Mouse (Mus musculus) heart, embryonic 14.5 days (tissue): ENCODE measurements at regions not wholly inside any gene's neighbourhood (a gene's known extent, or its start where the extent isn't known, plus 50 kb on each side); places are given as distances from the start of the nearest gene placed in this dataset.

Experiments
- ATAC-seq: fragments of 200-750 bp; cut with Nextera tagmentation; 2 replicates; pipeline ENCODE4 v1.8.0; 2017; ENCODE audit warnings: low read depth, moderate TSS enrichment; ENCODE audit not compliant: insufficient number of reproducible peaks, insufficient read depth, low FRiP score
- H3K27ac ChIP-seq, 2 experiments: fragments of 200-500 bp in 1 of 2; fragments of 300-500 bp in 1 of 2; sonication (generic) in 1 of 2; replicated peaks in 1 of 2; 2 replicates each; pipeline ENCODE4 v1.5.1; 2012 to 2014; ENCODE audit warnings: low read depth in 2 of 2, low read length in 2 of 2, control low read depth in 1 of 2, mild to moderate bottlenecking in 1 of 2, mixed read lengths in 1 of 2; ENCODE audit not compliant: control insufficient read depth in 1 of 2, insufficient read depth in 1 of 2
- H3K27me3 ChIP-seq: fragments of 300-500 bp; sonication (generic); 2 replicates; pipeline ENCODE4 v1.6.1; 2014; ENCODE audit warnings: mild to moderate bottlenecking, low read length, control low read depth; ENCODE audit not compliant: control insufficient read depth, insufficient read depth
- H3K36me3 ChIP-seq: fragments of 300-500 bp; sonication (generic); 2 replicates; pipeline ENCODE4 v1.6.1; 2014; ENCODE audit warnings: mild to moderate bottlenecking, control low read depth, low read length, mixed read lengths; ENCODE audit not compliant: control insufficient read depth, insufficient read depth
- H3K4me1 ChIP-seq, 2 experiments: fragments of 200-500 bp in 1 of 2; fragments of 300-500 bp in 1 of 2; sonication (generic) in 1 of 2; 2 replicates each; pipeline ENCODE4 v1.6.1; 2012 to 2014; ENCODE audit warnings: low read length in 2 of 2, control low read depth in 1 of 2, mixed read lengths in 1 of 2; ENCODE audit not compliant: control insufficient read depth in 2 of 2, insufficient read depth in 2 of 2
- H3K4me2 ChIP-seq: fragments of 300-500 bp; sonication (generic); 2 replicates; pipeline ENCODE4 v1.6.1; 2014; ENCODE audit warnings: mild to moderate bottlenecking, low read length
- H3K4me3 ChIP-seq, 2 experiments: fragments of 200-500 bp in 1 of 2; fragments of 300-500 bp in 1 of 2; sonication (generic) in 1 of 2; 2 replicates each; pipeline ENCODE4 v1.5.1; 2012 to 2014; ENCODE audit warnings: low read length in 2 of 2, mild to moderate bottlenecking in 2 of 2, control low read depth in 1 of 2, low read depth in 1 of 2, moderate library complexity in 1 of 2; ENCODE audit not compliant: control insufficient read depth in 1 of 2, insufficient read depth in 1 of 2
- H3K9ac ChIP-seq: fragments of 300-500 bp; sonication (generic); 2 replicates; pipeline ENCODE4 v1.6.1; 2014; ENCODE audit warnings: mild to moderate bottlenecking, low read length
- H3K9me3 ChIP-seq: fragments of 300-500 bp; sonication (generic); 2 replicates; pipeline ENCODE4 v1.6.1; 2016; ENCODE audit warnings: low read length, control low read depth; ENCODE audit not compliant: control insufficient read depth
- WGBS: fragments of 180-500 bp; shearing (Covaris S2); extraction: QIAGEN DNeasy Blood & Tissue Kit; methylation state at CpG from one replicate; pipeline ENCODE4 v1.1.7; 2014; 5-methylcytosine and 5-hydroxymethylcytosine counted together

DNA sequence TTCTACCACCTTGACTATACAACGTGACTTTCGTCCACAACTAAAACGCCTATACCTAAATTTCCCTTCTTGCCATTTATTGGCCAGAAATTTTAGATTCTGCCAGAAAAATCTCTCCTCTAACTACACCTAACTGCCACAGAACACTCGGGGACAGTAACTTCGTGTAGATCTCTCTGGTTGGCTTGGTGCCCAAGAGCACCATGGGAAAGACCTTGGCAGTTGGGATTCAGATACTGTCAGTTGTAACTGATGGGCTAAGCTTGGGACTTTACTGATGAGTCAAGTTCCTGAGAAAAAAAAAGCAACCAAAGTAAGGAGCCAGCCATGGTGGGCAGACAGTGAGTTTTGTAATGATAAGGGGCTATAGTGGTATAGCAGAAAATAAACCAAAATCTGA lies 176.2 kb downstream of the Sox2 start:
- Histone ChIP-seq H3K27me3 (no peaks in the 10 kb centered on the region), H3K9ac (no peak overlapping the region), H3K4me3 (no peak overlapping the region), H3K4me1 (peaks cover 6 to 16% of the 10 kb centered on the region in 2 experiments), H3K27ac (peak overlapping the region in 1 of 2 experiments; percentile 25; a peak in 2 of 4 replicates), H3K36me3 (no peaks in the 10 kb centered on the region), H3K9me3 (no peaks in the 10 kb centered on the region), H3K4me2 (no peak overlapping the region)
- 76% methylated on average over 5 of the region's 5 CpGs for WGBS
- no peak for ATAC-seq

DNA sequence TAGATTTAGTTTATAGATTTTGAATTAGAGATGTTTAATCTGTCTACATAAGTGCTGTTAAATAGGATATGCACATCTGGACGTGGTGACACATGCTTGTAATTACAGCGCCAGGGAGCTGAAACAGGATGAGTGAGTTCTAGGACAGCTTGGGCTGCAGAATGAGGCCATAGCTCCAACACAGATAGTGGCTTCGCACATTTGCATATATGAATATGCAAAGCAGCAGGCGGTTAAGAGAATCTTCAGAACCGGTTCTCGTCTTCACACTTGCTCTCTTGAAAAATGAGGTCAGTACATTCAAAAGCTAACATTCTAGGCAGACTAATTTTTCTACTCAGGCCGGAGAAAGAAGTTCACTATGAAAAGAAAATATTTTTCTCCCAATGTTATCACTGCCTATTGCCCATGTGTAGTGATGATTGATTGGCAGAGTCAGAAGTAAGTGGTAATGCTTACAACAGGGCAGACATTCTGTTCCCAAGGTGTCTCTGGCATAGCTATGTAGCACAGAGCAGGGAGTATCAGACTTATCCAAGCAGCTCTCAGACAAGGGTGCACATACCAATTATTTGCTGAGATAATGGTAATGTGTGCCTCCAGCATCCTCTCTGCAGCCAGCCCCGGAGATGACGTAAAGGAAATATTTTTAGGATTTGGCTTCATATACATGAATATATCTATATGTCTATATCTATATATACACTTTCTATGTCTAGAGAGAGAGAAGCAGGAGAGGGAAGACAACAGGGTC lies 178.4 kb downstream of the Sox2 start:
- Histone ChIP-seq H3K4me2 (no peak overlapping the region), H3K27me3 (no peaks in the 10 kb centered on the region), H3K4me1 (peaks cover 6 to 16% of the 10 kb centered on the region in 2 experiments), H3K27ac (no peak overlapping the region), H3K36me3 (no peaks in the 10 kb centered on the region), H3K9me3 (no peaks in the 10 kb centered on the region), H3K9ac (no peak overlapping the region), H3K4me3 (no peak overlapping the region)
- WGBS, result 56% methylated on average over 9 of the region's 9 CpGs
- ATAC-seq, result no peak

DNA sequence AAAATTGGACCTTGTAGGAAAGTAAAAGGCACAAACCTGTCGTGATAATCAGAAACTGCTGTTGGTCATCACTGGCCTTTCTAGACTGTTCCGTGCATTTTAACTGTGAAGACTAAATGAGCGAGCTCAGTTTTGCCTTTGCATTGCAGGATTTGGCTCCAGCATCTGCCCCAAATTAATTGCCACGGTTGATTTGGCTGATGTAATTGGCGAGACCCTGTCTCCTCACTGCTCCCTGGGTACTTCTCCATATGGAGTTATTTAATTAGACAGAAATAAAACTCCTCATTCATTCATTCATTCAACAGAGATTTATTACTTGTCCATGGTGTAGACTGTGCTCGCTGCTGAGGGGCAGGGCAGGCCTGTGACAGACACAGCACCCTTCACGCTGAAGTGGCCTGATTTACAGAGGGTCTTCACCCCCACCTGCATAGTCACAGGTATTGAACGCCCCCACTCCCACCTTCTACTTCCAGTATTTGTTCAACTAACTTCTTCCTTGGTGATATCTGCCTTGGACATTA lies 186.6 kb downstream of the Sox2 start:
- peaks cover 6 to 7% of the 10 kb centered on the region in 2 experiments; a peak in 3 of 4 replicates for H3K4me1 ChIP-seq
- H3K4me3 ChIP-seq, result no peak overlapping the region
- H3K9ac ChIP-seq, result no peak overlapping the region
- no peak for ATAC-seq
- H3K27ac ChIP-seq, result no peak overlapping the region
- WGBS, result 90% methylated on average over 8 of the region's 8 CpGs
- H3K4me2 ChIP-seq, result no peak overlapping the region
- H3K27me3 ChIP-seq, result no peaks in the 10 kb centered on the region
- H3K9me3 ChIP-seq, result no peaks in the 10 kb centered on the region
- no peaks in the 10 kb centered on the region for H3K36me3 ChIP-seq

DNA sequence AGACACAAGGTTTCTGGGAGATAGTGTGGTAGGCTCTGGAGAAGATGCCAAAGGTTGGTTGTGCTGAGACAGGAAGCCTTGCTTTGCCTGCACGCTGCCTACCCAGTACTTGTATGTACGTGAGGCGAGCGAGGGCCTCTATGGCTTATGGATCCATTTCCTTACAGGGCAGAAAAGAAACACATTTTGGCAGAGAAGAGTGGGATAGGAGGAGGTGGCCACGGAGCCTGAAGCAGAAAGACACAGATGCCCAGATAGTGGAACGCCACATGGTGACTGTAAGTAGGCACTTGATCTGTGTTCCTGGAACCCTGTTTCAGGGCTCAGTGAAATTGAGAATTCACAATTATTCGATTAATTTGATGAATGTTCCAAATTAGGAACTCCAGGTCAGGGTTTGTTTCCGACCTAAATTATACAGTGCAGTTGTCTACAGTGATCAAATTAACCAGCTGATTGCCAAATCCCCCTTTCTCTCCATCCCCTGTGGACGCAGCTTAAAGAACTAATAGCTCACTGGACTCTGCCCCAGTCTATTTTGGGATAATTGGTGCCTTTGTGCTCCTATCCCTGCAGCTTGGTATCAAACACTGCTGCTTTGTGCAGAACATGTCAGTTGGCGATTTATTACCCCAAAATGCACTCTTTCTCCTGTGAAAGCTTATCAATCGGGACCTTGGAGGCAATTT lies 187.6 kb downstream of the Sox2 start:
- Histone ChIP-seq H3K4me2 (no peak overlapping the region), H3K4me3 (no peak overlapping the region), H3K9me3 (no peaks in the 10 kb centered on the region), H3K4me1 (peaks cover 6 to 7% of the 10 kb centered on the region in 2 experiments; a peak in 3 of 4 replicates), H3K27me3 (no peaks in the 10 kb centered on the region), H3K27ac (no peak overlapping the region), H3K9ac (no peak overlapping the region), H3K36me3 (no peaks in the 10 kb centered on the region)
- ATAC-seq, result no peak
- WGBS, result 72% methylated on average over 11 of the region's 11 CpGs

DNA sequence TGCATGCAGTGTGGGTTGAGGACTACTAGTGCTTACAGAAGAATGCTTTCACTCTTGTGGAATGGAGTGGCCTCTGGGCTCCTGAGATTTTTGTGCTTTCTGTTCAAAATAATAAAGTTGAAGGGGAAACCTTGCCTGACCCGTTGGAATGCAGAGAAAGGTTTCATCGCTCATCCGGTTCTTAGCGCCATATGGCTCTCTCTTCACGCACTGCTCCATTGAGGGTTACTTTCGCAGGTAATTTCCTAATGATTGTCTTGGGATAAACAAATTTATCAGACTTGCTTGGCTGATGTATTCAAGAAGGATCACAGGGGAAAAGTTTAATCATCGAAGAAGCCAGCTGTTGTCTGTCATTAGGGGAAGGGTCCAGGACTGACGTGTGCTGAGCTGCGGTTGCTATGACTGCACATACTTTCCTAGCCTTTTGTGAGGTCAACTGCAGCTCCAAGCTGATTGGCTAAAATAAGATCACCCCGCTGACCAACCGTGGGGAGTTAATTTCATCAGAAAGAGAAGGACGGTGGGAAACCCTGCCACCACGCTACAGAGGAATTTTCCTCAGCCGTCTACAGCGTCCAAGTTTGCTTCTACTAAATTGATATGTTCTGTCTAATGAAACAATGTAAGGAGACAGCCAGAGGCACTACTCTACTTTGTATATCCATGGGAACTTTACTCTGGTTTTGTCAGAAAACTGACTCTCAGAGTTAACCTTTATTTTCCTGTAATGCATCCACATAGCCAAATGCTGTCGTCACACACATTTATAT lies 210.9 kb downstream of the Sox2 start:
- Histone ChIP-seq H3K9me3 (no peaks in the 10 kb centered on the region), H3K27ac (no peak overlapping the region), H3K4me1 (peaks cover 3 to 4% of the 10 kb centered on the region in 2 experiments; a peak in 2 of 4 replicates), H3K27me3 (no peaks in the 10 kb centered on the region), H3K4me2 (no peak overlapping the region), H3K4me3 (no peak overlapping the region), H3K9ac (no peak overlapping the region), H3K36me3 (no peaks in the 10 kb centered on the region)
- ATAC-seq, result no peak
- 70% methylated on average over 16 of the region's 16 CpGs for WGBS

DNA sequence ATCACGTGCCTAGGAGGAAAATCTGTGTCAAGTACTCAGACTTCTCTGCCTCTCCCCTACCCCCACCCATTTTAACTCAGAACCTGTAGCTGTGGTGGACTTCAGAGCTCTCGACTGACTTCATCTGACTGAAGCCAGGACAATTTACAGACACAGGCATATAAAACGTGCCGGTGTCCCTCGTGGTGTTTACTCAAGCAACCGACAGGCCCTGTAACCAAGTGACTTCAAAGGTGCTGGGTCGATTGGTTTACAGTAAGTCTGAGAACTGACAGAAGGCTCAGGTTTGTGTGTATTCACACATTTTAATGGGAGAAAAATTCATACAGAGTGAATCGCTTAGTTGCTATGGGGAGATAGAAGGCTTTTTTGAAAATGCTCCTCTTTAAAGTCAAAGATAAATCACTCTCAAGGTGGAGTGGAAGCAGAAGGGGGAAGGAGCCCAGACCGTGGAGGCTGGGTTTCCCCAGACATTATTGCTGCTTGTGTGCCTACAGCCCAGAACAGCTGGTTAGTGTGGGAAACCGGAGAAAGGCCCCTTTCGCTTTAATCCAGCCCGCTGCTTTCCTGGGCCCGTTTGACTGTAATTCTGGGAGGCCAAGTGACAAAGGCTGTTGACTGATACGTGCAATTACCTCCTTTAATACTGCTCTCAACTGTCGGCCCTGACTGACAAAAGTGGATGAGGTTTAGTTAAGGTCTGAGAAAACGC lies 218.6 kb downstream of the Sox2 start:
- Histone ChIP-seq H3K9ac (no peak overlapping the region), H3K4me2 (no peak overlapping the region), H3K36me3 (no peaks in the 10 kb centered on the region), H3K27me3 (no peaks in the 10 kb centered on the region), H3K4me3 (no peak overlapping the region), H3K4me1 (peaks cover under 1 to 7% of the 10 kb centered on the region in 2 experiments; a peak in 1 of 4 replicates), H3K9me3 (no peaks in the 10 kb centered on the region), H3K27ac (no peak overlapping the region)
- WGBS, result 45% methylated on average over 16 of the region's 16 CpGs
- ATAC-seq, result no peak

DNA sequence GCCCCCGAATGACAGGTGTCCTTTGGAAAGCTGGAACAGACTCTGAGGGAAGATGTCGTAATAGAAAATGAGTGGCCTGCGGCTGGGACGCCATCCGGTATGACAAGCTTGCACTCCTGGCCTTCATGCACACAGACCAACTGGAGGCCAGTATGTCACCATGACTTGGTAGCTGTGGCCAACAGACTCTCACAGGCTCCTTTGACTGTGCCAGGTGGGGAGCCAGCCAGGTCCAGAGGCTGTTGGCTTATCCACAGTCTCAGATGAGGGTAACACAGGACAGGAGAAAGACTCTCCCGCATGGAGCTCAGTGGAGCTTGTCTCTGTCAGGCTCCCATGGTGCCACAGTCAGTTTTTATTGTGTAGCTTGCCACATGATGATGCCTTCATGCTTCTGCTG lies 219.7 kb downstream of the Sox2 start:
- peaks cover 0 to 7% of the 10 kb centered on the region in 2 experiments; a peak in 1 of 4 replicates for H3K4me1 ChIP-seq
- H3K9ac ChIP-seq, result no peak overlapping the region
- H3K9me3 ChIP-seq, result no peaks in the 10 kb centered on the region
- whole genome bisulfite sequencing, result 90% methylated on average over 6 of the region's 6 CpGs
- no peaks in the 10 kb centered on the region for H3K27me3 ChIP-seq
- no peak overlapping the region for H3K27ac ChIP-seq
- no peak overlapping the region for H3K4me2 ChIP-seq
- no peak overlapping the region for H3K4me3 ChIP-seq
- H3K36me3 ChIP-seq, result no peaks in the 10 kb centered on the region
- ATAC-seq, result no peak
